Mouse (Mus musculus): ENCODE results near the gene Trmt112. TPM values are rescaled to one million over a fixed set of nuclear protein-coding genes. Genes with fewer than 3 reads are reported as not detected.

Trmt112 gene
- polyA plus RNA-seq, 1 experiment from 2014 or later = 68.6 TPM

- no peaks in the 10 kb centered on the region for H3K27me3 ChIP-seq (ENCODE audit: insufficient read depth, low read length)
- DNase-seq = no peak
- no peak overlapping the region for H3K4me3 ChIP-seq (ENCODE audit: low read depth, low read length)
- ATAC-seq = no peak
- no peak overlapping the region for H3K9ac ChIP-seq (replicated peaks)
- no peaks in the 10 kb centered on the region for H3K36me3 ChIP-seq (replicated peaks; ENCODE audit: insufficient read depth, low read length)
- H3K4me2 ChIP-seq (ENCODE audit: low read depth, low read length) = no peak overlapping the region
- peaks cover 16% of the 10 kb centered on the region for H3K4me1 ChIP-seq (ENCODE audit: insufficient read depth)
- 51% methylated on average over 3 of the region's 3 CpGs for WGBS (ENCODE audit: insufficient replicate concordance)
- H3K27ac ChIP-seq (ENCODE audit: low read depth) = no peak overlapping the region; the same call in 1 of the 2 replicates
- no peaks in the 10 kb centered on the region for H3K9me3 ChIP-seq (ENCODE audit: low read length)
- TF ChIP-seq CTCF (IDR thresholded peaks at IDR 0.05; ENCODE audit: low read depth) (no peak), EP300 (IDR thresholded peaks at IDR 0.05; ENCODE audit: low read depth) (no peak)
These were observed 36.8 kb upstream of the Trmt112 start for GRCm38 (mm10) chr19:6872701-6873100.

GRCm38 (mm10) chr19:6874257-6874656 is 35.2 kb upstream of the Trmt112 start:
- Histone ChIP-seq H3K36me3 (replicated peaks; ENCODE audit: insufficient read depth, low read length) (no peaks in the 10 kb centered on the region), H3K4me1 (ENCODE audit: insufficient read depth) (peaks cover 13% of the 10 kb centered on the region), H3K4me2 (ENCODE audit: low read depth, low read length) (no peak overlapping the region), H3K27ac (ENCODE audit: low read depth) (no peak overlapping the region), H3K9ac (replicated peaks) (no peak overlapping the region), H3K27me3 (ENCODE audit: insufficient read depth, low read length) (no peaks in the 10 kb centered on the region), H3K9me3 (ENCODE audit: low read length) (no peaks in the 10 kb centered on the region), H3K4me3 (ENCODE audit: low read depth, low read length) (no peak overlapping the region)
- DNase-seq (no peak), ATAC-seq (no peak)
- WGBS (ENCODE audit: insufficient replicate concordance) = 62% methylated on average over 1 of the region's 1 CpGs
- TF ChIP-seq CTCF (IDR thresholded peaks at IDR 0.05; ENCODE audit: low read depth) (no peak), EP300 (IDR thresholded peaks at IDR 0.05; ENCODE audit: low read depth) (no peak)

GRCm38 (mm10) chr19:6875834-6876233 is 33.7 kb upstream of the Trmt112 start:
- Histone ChIP-seq H3K9me3 (ENCODE audit: low read length) (no peaks in the 10 kb centered on the region), H3K36me3 (replicated peaks; ENCODE audit: insufficient read depth, low read length) (no peaks in the 10 kb centered on the region), H3K9ac (replicated peaks) (no peak overlapping the region), H3K4me3 (ENCODE audit: low read depth, low read length) (no peak overlapping the region), H3K27me3 (ENCODE audit: insufficient read depth, low read length) (no peaks in the 10 kb centered on the region), H3K27ac (ENCODE audit: low read depth) (no peak overlapping the region), H3K4me1 (ENCODE audit: insufficient read depth) (peaks cover 9% of the 10 kb centered on the region), H3K4me2 (ENCODE audit: low read depth, low read length) (no peak overlapping the region)
- no peak for TF ChIP-seq CTCF (IDR thresholded peaks at IDR 0.05; ENCODE audit: low read depth)
- no peak for TF ChIP-seq EP300 (IDR thresholded peaks at IDR 0.05; ENCODE audit: low read depth)
- DNase-seq = no peak
- no peak for ATAC-seq
- 66% methylated on average over 6 of the region's 6 CpGs for WGBS (ENCODE audit: insufficient replicate concordance)

- Histone ChIP-seq H3K4me3 (ENCODE audit: low read depth, low read length) (no peak overlapping the region), H3K9ac (replicated peaks) (no peak overlapping the region), H3K36me3 (replicated peaks; ENCODE audit: insufficient read depth, low read length) (no peaks in the 10 kb centered on the region), H3K27ac (ENCODE audit: low read depth) (no peak overlapping the region), H3K9me3 (ENCODE audit: low read length) (no peaks in the 10 kb centered on the region), H3K4me2 (ENCODE audit: low read depth, low read length) (no peak overlapping the region), H3K27me3 (ENCODE audit: insufficient read depth, low read length) (no peaks in the 10 kb centered on the region), H3K4me1 (ENCODE audit: insufficient read depth) (no peaks in the 10 kb centered on the region; the same call in 1 of the 2 replicates)
- ATAC-seq (peak; percentile 88), DNase-seq (peak; percentile 44)
- no peak for TF ChIP-seq CTCF (IDR thresholded peaks at IDR 0.05; ENCODE audit: low read depth)
- no peak for TF ChIP-seq EP300 (IDR thresholded peaks at IDR 0.05; ENCODE audit: low read depth)
These were observed 32.7 kb upstream of the Trmt112 start for GRCm38 (mm10) chr19:6876799-6877198.

- H3K4me3 ChIP-seq (ENCODE audit: low read depth, low read length) = no peak overlapping the region
- TF ChIP-seq CTCF (IDR thresholded peaks at IDR 0.05; ENCODE audit: low read depth) (no peak), EP300 (IDR thresholded peaks at IDR 0.05; ENCODE audit: low read depth) (no peak)
- no peaks in the 10 kb centered on the region for H3K9me3 ChIP-seq (ENCODE audit: low read length)
- H3K36me3 ChIP-seq (replicated peaks; ENCODE audit: insufficient read depth, low read length) = no peaks in the 10 kb centered on the region
- H3K4me2 ChIP-seq (ENCODE audit: low read depth, low read length) = no peak overlapping the region
- WGBS (ENCODE audit: insufficient replicate concordance) = 78% methylated on average over 4 of the region's 4 CpGs
- ATAC-seq = no peak
- no peaks in the 10 kb centered on the region for H3K4me1 ChIP-seq (ENCODE audit: insufficient read depth)
- DNase-seq = no peak
- no peak overlapping the region for H3K9ac ChIP-seq (replicated peaks)
- H3K27me3 ChIP-seq (ENCODE audit: insufficient read depth, low read length) = no peaks in the 10 kb centered on the region
- no peak overlapping the region for H3K27ac ChIP-seq (ENCODE audit: low read depth)
These were observed 31.5 kb upstream of the Trmt112 start for GRCm38 (mm10) chr19:6877965-6878364.

- ATAC-seq = no peak
- no peak for DNase-seq
- no peaks in the 10 kb centered on the region for H3K4me1 ChIP-seq (ENCODE audit: insufficient read depth)
- no peaks in the 10 kb centered on the region for H3K9me3 ChIP-seq (ENCODE audit: low read length)
- 50% methylated on average over 4 of the region's 4 CpGs for WGBS (ENCODE audit: insufficient replicate concordance)
- no peak overlapping the region for H3K9ac ChIP-seq (replicated peaks)
- H3K27ac ChIP-seq (ENCODE audit: low read depth) = no peak overlapping the region
- TF ChIP-seq EP300 (IDR thresholded peaks at IDR 0.05; ENCODE audit: low read depth) (no peak), CTCF (IDR thresholded peaks at IDR 0.05; ENCODE audit: low read depth) (no peak)
- H3K36me3 ChIP-seq (replicated peaks; ENCODE audit: insufficient read depth, low read length) = no peaks in the 10 kb centered on the region
- no peak overlapping the region for H3K4me3 ChIP-seq (ENCODE audit: low read depth, low read length)
- no peak overlapping the region for H3K4me2 ChIP-seq (ENCODE audit: low read depth, low read length)
- H3K27me3 ChIP-seq (ENCODE audit: insufficient read depth, low read length) = no peaks in the 10 kb centered on the region
These were observed 17.0 kb upstream of the Trmt112 start for GRCm38 (mm10) chr19:6892512-6892911.
